Mouse (Mus musculus): ENCODE data around the gene Ankrd54. TPM values are rescaled to one million over a fixed set of nuclear protein-coding genes. Genes with fewer than 3 reads are reported as not detected.

Gene Ankrd54
- total RNA-seq, 1 experiment: 25.4 TPM

- DNase-seq (ENCODE audit: low read depth, low spot score): peak; percentile 91
- Histone ChIP-seq H3K4me3 (ENCODE audit: insufficient read depth in 1 of 2, low read depth in 1 of 2, low read length in 2 of 2, poor library complexity in 1 of 2, severe bottlenecking in 1 of 2) (peak overlapping the region; percentile 68 to 77), H3K36me3 (ENCODE audit: control insufficient read depth, insufficient read depth, low read length, poor library complexity, severe bottlenecking) (peaks cover 11% of the 10 kb centered on the region), H3K27ac (ENCODE audit: insufficient read depth, low read depth, low read length, poor library complexity, severe bottlenecking) (no peak overlapping the region; the same call in 1 of the 2 replicates), H3K9ac (ENCODE audit: insufficient read depth, low read depth, low read length, poor library complexity, severe bottlenecking) (peak overlapping the region; percentile 63), H3K4me1 (ENCODE audit: control insufficient read depth in 2 of 2, insufficient read depth in 2 of 2, low read length in 2 of 2, poor library complexity in 1 of 2) (peaks cover 3 to 20% of the 10 kb centered on the region in 2 experiments; a peak in 2 of 4 replicates), H3K9me3 (ENCODE audit: control insufficient read depth, insufficient read depth, low read depth, low read length) (no peaks in the 10 kb centered on the region)
- TF ChIP-seq HCFC1 (IDR thresholded peaks at IDR 0.05; ENCODE audit: borderline replicate concordance, insufficient read depth, low read length) (no peak), ZNF384 (IDR thresholded peaks at IDR 0.05; ENCODE audit: low read depth, low read length) (no peak), MAFK (IDR thresholded peaks at IDR 0.05; ENCODE audit: insufficient read depth, low read depth, low read length) (no peak), ZC3H11A (IDR thresholded peaks at IDR 0.05; ENCODE audit: borderline replicate concordance, low read depth, low read length) (no peak), CHD2 (IDR thresholded peaks at IDR 0.05; ENCODE audit: low read depth, low read length) (no peak)
- in situ Hi-C loops (cut with MboI; ENCODE audit: low sequenced_read_pairs in 2 of 2, unreplicated experiment in 2 of 2): no loop called here
These were observed 31.9 kb downstream of the Ankrd54 start for GRCm38 (mm10) chr15:79030551-79031435.

GRCm38 (mm10) chr15:79029519-79030241, 33.0 kb downstream of the Ankrd54 start:
- Histone ChIP-seq H3K27ac (ENCODE audit: insufficient read depth, low read depth, low read length, poor library complexity, severe bottlenecking) (no peak overlapping the region), H3K9me3 (ENCODE audit: control insufficient read depth, insufficient read depth, low read depth, low read length) (no peaks in the 10 kb centered on the region), H3K4me3 (ENCODE audit: insufficient read depth in 1 of 2, low read depth in 1 of 2, low read length in 2 of 2, poor library complexity in 1 of 2, severe bottlenecking in 1 of 2) (peak overlapping the region; percentile 3 to 76; a peak in 1 of 4 replicates), H3K36me3 (ENCODE audit: control insufficient read depth, insufficient read depth, low read length, poor library complexity, severe bottlenecking) (peaks cover 6% of the 10 kb centered on the region; the same call in 1 of the 2 replicates), H3K9ac (ENCODE audit: insufficient read depth, low read depth, low read length, poor library complexity, severe bottlenecking) (no peak overlapping the region), H3K4me1 (ENCODE audit: control insufficient read depth in 2 of 2, insufficient read depth in 2 of 2, low read length in 2 of 2, poor library complexity in 1 of 2) (peaks cover 8 to 21% of the 10 kb centered on the region in 2 experiments; a peak in 2 of 4 replicates)
- DNase-seq (ENCODE audit: low read depth, low spot score): no peak
- TF ChIP-seq CHD2 (IDR thresholded peaks at IDR 0.05; ENCODE audit: low read depth, low read length) (no peak), ZNF384 (IDR thresholded peaks at IDR 0.05; ENCODE audit: low read depth, low read length) (no peak), ZC3H11A (IDR thresholded peaks at IDR 0.05; ENCODE audit: borderline replicate concordance, low read depth, low read length) (no peak), MAFK (IDR thresholded peaks at IDR 0.05; ENCODE audit: insufficient read depth, low read depth, low read length) (no peak), HCFC1 (IDR thresholded peaks at IDR 0.05; ENCODE audit: borderline replicate concordance, insufficient read depth, low read length) (no peak)
- in situ Hi-C loops (cut with MboI; ENCODE audit: low sequenced_read_pairs in 2 of 2, unreplicated experiment in 2 of 2): no loop called here

GRCm38 (mm10) chr15:79028823-79029484, 33.7 kb downstream of the Ankrd54 start:
- in situ Hi-C loops (cut with MboI; ENCODE audit: low sequenced_read_pairs in 2 of 2, unreplicated experiment in 2 of 2): no loop called here
- Histone ChIP-seq H3K27ac (ENCODE audit: insufficient read depth, low read depth, low read length, poor library complexity, severe bottlenecking) (no peak overlapping the region), H3K9me3 (ENCODE audit: control insufficient read depth, insufficient read depth, low read depth, low read length) (no peaks in the 10 kb centered on the region), H3K36me3 (ENCODE audit: control insufficient read depth, insufficient read depth, low read length, poor library complexity, severe bottlenecking) (peaks cover 2% of the 10 kb centered on the region; the same call in 1 of the 2 replicates), H3K4me3 (ENCODE audit: insufficient read depth in 1 of 2, low read depth in 1 of 2, low read length in 2 of 2, poor library complexity in 1 of 2, severe bottlenecking in 1 of 2) (peak overlapping the region; percentile 76), H3K4me1 (ENCODE audit: control insufficient read depth in 2 of 2, insufficient read depth in 2 of 2, low read length in 2 of 2, poor library complexity in 1 of 2) (peaks cover 8 to 21% of the 10 kb centered on the region in 2 experiments; a peak in 2 of 4 replicates), H3K9ac (ENCODE audit: insufficient read depth, low read depth, low read length, poor library complexity, severe bottlenecking) (peak overlapping the region; percentile 90)
- DNase-seq (ENCODE audit: low read depth, low spot score): no peak
- TF ChIP-seq CHD2 (IDR thresholded peaks at IDR 0.05; ENCODE audit: low read depth, low read length): no peak
- TF ChIP-seq HCFC1 (IDR thresholded peaks at IDR 0.05; ENCODE audit: borderline replicate concordance, insufficient read depth, low read length): no peak
- TF ChIP-seq ZNF384 (IDR thresholded peaks at IDR 0.05; ENCODE audit: low read depth, low read length): no peak
- no peak for TF ChIP-seq ZC3H11A (IDR thresholded peaks at IDR 0.05; ENCODE audit: borderline replicate concordance, low read depth, low read length)
- no peak for TF ChIP-seq MAFK (IDR thresholded peaks at IDR 0.05; ENCODE audit: insufficient read depth, low read depth, low read length)

- peaks cover 8 to 21% of the 10 kb centered on the region in 2 experiments; a peak in 2 of 4 replicates for H3K4me1 ChIP-seq (ENCODE audit: control insufficient read depth in 2 of 2, insufficient read depth in 2 of 2, low read length in 2 of 2, poor library complexity in 1 of 2)
- in situ Hi-C loops (cut with MboI; ENCODE audit: low sequenced_read_pairs in 2 of 2, unreplicated experiment in 2 of 2): no loop called here
These were observed 34.4 kb downstream of the Ankrd54 start, which contains the start of gene H1f0 for GRCm38 (mm10) chr15:79028237-79028738. H1f0 (plus strand) TSS chr15:79028450.

More at GRCm38 (mm10) chr15:79028237-79028738, 34.4 kb downstream of the Ankrd54 start, which contains the start of gene H1f0:
- no peaks in the 10 kb centered on the region for H3K36me3 ChIP-seq (ENCODE audit: control insufficient read depth, insufficient read depth, low read length, poor library complexity, severe bottlenecking)
- peak; percentile 71 for DNase-seq (ENCODE audit: low read depth, low spot score)
- TF ChIP-seq ZC3H11A (IDR thresholded peaks at IDR 0.05; ENCODE audit: borderline replicate concordance, low read depth, low read length) (no peak), MAFK (IDR thresholded peaks at IDR 0.05; ENCODE audit: insufficient read depth, low read depth, low read length) (no peak), ZNF384 (IDR thresholded peaks at IDR 0.05; ENCODE audit: low read depth, low read length) (no peak), CHD2 (IDR thresholded peaks at IDR 0.05; ENCODE audit: low read depth, low read length) (no peak), HCFC1 (IDR thresholded peaks at IDR 0.05; ENCODE audit: borderline replicate concordance, insufficient read depth, low read length) (no peak)
- no peak within 1 kb of the TSS for H3K27ac ChIP-seq (ENCODE audit: insufficient read depth, low read depth, low read length, poor library complexity, severe bottlenecking)
- peak within 1 kb of the TSS; percentile 76 for H3K4me3 ChIP-seq (ENCODE audit: insufficient read depth in 1 of 2, low read depth in 1 of 2, low read length in 2 of 2, poor library complexity in 1 of 2, severe bottlenecking in 1 of 2)
- H3K9ac ChIP-seq (ENCODE audit: insufficient read depth, low read depth, low read length, poor library complexity, severe bottlenecking): peak within 1 kb of the TSS; percentile 90
- H3K9me3 ChIP-seq (ENCODE audit: control insufficient read depth, insufficient read depth, low read depth, low read length): no peaks in the 10 kb centered on the region
